Mouse (Mus musculus): Measurements from ENCODE around the gene Trappc12. TPM values are rescaled to one million over a fixed set of nuclear protein-coding genes. Genes with fewer than 3 reads are reported as not detected.
"Not testable (repeated sequence)": the region's sequence is repeated elsewhere in the genome, so short reads cannot be mapped to it uniquely, and the experiment has no call there.

Trappc12 gene
- total RNA-seq, 2 experiments from 2014 or later = 25.2 to 29.8 TPM

- no peak for ATAC-seq (replicated peaks; ENCODE audit: low FRiP score, poor library complexity, severe bottlenecking)
Measured at GRCm38 (mm10) chr12:28734271-28734670, 16.0 kb downstream of the Trappc12 start.

GRCm38 (mm10) chr12:28733520-28734245, 16.6 kb downstream of the Trappc12 start:
- not testable (repeated sequence) for ATAC-seq (replicated peaks; ENCODE audit: low FRiP score, poor library complexity, severe bottlenecking)

GRCm38 (mm10) chr12:28732631-28733030, 17.6 kb downstream of the Trappc12 start:
- no peak for ATAC-seq (replicated peaks; ENCODE audit: low FRiP score, poor library complexity, severe bottlenecking)

- ATAC-seq (replicated peaks; ENCODE audit: low FRiP score, poor library complexity, severe bottlenecking) = no peak
Measured at GRCm38 (mm10) chr12:28727061-28727460, 23.2 kb downstream of the Trappc12 start.

- no peak for ATAC-seq (replicated peaks; ENCODE audit: low FRiP score, poor library complexity, severe bottlenecking)
Measured at GRCm38 (mm10) chr12:28726204-28726603, 24.1 kb downstream of the Trappc12 start.

GRCm38 (mm10) chr12:28724366-28724765, 25.9 kb downstream of the Trappc12 start:
- no peak for ATAC-seq (replicated peaks; ENCODE audit: low FRiP score, poor library complexity, severe bottlenecking)

GRCm38 (mm10) chr12:28718106-28718505, 32.2 kb downstream of the Trappc12 start:
- no peak for ATAC-seq (replicated peaks; ENCODE audit: low FRiP score, poor library complexity, severe bottlenecking)

GRCm38 (mm10) chr12:28717066-28717465, 33.2 kb downstream of the Trappc12 start:
- no peak for ATAC-seq (replicated peaks; ENCODE audit: low FRiP score, poor library complexity, severe bottlenecking)

GRCm38 (mm10) chr12:28714822-28715632, 35.2 kb downstream of the Trappc12 start:
- ATAC-seq (replicated peaks; ENCODE audit: low FRiP score, poor library complexity, severe bottlenecking) = no peak

GRCm38 (mm10) chr12:28710566-28711185, 39.6 kb downstream of the Trappc12 start:
- no peak for ATAC-seq (replicated peaks; ENCODE audit: low FRiP score, poor library complexity, severe bottlenecking)

- no peak for ATAC-seq (replicated peaks; ENCODE audit: low FRiP score, poor library complexity, severe bottlenecking)
Measured at GRCm38 (mm10) chr12:28708154-28708553, 42.1 kb downstream of the Trappc12 start.

- ATAC-seq (replicated peaks; ENCODE audit: low FRiP score, poor library complexity, severe bottlenecking) = no peak
Measured at GRCm38 (mm10) chr12:28705204-28705603, 45.1 kb downstream of the Trappc12 start.

- no peak for ATAC-seq (replicated peaks; ENCODE audit: low FRiP score, poor library complexity, severe bottlenecking)
Measured at GRCm38 (mm10) chr12:28704381-28704780, 45.9 kb downstream of the Trappc12 start.

GRCm38 (mm10) chr12:28701302-28701701, 49.0 kb downstream of the Trappc12 start:
- no peak for ATAC-seq (replicated peaks; ENCODE audit: low FRiP score, poor library complexity, severe bottlenecking)

GRCm38 (mm10) chr12:28700561-28701025, 49.7 kb downstream of the Trappc12 start:
- no peak for ATAC-seq (replicated peaks; ENCODE audit: low FRiP score, poor library complexity, severe bottlenecking)

- 0 out of 2 replicates have a peak, but pooled peaks have one; percentile 32 for ATAC-seq (replicated peaks; ENCODE audit: low FRiP score, poor library complexity, severe bottlenecking)
Measured at GRCm38 (mm10) chr12:28700101-28700511, 50.2 kb downstream of the Trappc12 start.

- 0 out of 2 replicates have a peak, but pooled peaks have one; percentile 60 for ATAC-seq (replicated peaks; ENCODE audit: low FRiP score, poor library complexity, severe bottlenecking)
Measured at GRCm38 (mm10) chr12:28699656-28700055, 50.6 kb downstream of the Trappc12 start.

- ATAC-seq (replicated peaks; ENCODE audit: low FRiP score, poor library complexity, severe bottlenecking) = no peak
Measured at GRCm38 (mm10) chr12:28699086-28699485, 51.2 kb downstream of the Trappc12 start.

GRCm38 (mm10) chr12:28697821-28698595, 52.3 kb downstream of the Trappc12 start:
- ATAC-seq (replicated peaks; ENCODE audit: low FRiP score, poor library complexity, severe bottlenecking) = no peak

GRCm38 (mm10) chr12:28694776-28695175, 55.5 kb downstream of the Trappc12 start:
- ATAC-seq (replicated peaks; ENCODE audit: low FRiP score, poor library complexity, severe bottlenecking) = no peak
